Mouse (Mus musculus) lung, embryonic 14.5 days (tissue): ENCODE results near the gene Hdac1. TPM values are rescaled to one million over a fixed set of nuclear protein-coding genes. Genes with fewer than 3 reads are reported as not detected.
"Not testable (repeated sequence)": the region's sequence is repeated elsewhere in the genome, so short reads cannot be mapped to it uniquely, and the experiment has no call there.

Experiments
- ATAC-seq: fragments of 200-750 bp; cut with Nextera tagmentation; 2 replicates; pipeline ENCODE4 v1.8.0; 2017; ENCODE audit warnings: mild to moderate bottlenecking, moderate TSS enrichment, moderate library complexity; ENCODE audit not compliant: insufficient read depth
- DNase-seq: peaks from one replicate; pipeline ENCODE4 v3.0.0-alpha.2; 2015
- H3K27ac ChIP-seq: fragments of 300-500 bp; sonication (generic); 2 replicates; pipeline ENCODE4 v1.5.1; 2014; ENCODE audit warnings: low read depth, mild to moderate bottlenecking, moderate library complexity
- H3K27me3 ChIP-seq: fragments of 300-500 bp; sonication (generic); 2 replicates; pipeline ENCODE4 v1.6.1; 2014; ENCODE audit warnings: low read length, control low read depth; ENCODE audit not compliant: insufficient read depth
- H3K36me3 ChIP-seq: fragments of 300-500 bp; sonication (generic); 2 replicates; pipeline ENCODE4 v1.6.1; 2014; ENCODE audit warnings: control low read depth; ENCODE audit not compliant: insufficient read depth
- H3K4me1 ChIP-seq: fragments of 300-500 bp; sonication (generic); 2 replicates; pipeline ENCODE4 v1.6.1; 2014; ENCODE audit warnings: antibody characterized with exemption, control low read depth; ENCODE audit not compliant: insufficient read depth
- H3K4me2 ChIP-seq: fragments of 300-500 bp; sonication (generic); 2 replicates; pipeline ENCODE4 v1.6.1; 2014; ENCODE audit warnings: mild to moderate bottlenecking
- H3K4me3 ChIP-seq: fragments of 300-500 bp; sonication (generic); 2 replicates; pipeline ENCODE4 v1.5.1; 2014; ENCODE audit warnings: low read depth, low read length
- H3K9ac ChIP-seq: fragments of 300-500 bp; sonication (generic); 2 replicates; pipeline ENCODE4 v1.6.1; 2014
- H3K9me3 ChIP-seq: fragments of 300-500 bp; sonication (generic); 2 replicates; pipeline ENCODE4 v1.6.1; 2016; ENCODE audit warnings: low read depth, low read length, control low read depth
- CTCF ChIP-seq: IDR thresholded peaks from 2 replicates; pipeline ENCODE4 v1.5.1; 2016; ENCODE audit warnings: antibody characterized with exemption, low read depth
- WGBS: fragments of 180-500 bp; shearing (Covaris S2); extraction: QIAGEN DNeasy Blood & Tissue Kit; methylation state at CpG from one replicate; pipeline ENCODE4 v1.1.7; 2014; 5-methylcytosine and 5-hydroxymethylcytosine counted together
- polyA plus RNA-seq: library from polyadenylated mRNA; unstranded; fragments of >200 nt; fragmentation: Nextera tagmentation; extraction: Ambion mirVana; gene quantifications from 2 replicates; pipeline ENCODE4 v1.2.1, GENCODE M21; 2014

Gene Hdac1
- polyA plus RNA-seq, 1 experiment from 2014 or later: 243 TPM

DNA sequence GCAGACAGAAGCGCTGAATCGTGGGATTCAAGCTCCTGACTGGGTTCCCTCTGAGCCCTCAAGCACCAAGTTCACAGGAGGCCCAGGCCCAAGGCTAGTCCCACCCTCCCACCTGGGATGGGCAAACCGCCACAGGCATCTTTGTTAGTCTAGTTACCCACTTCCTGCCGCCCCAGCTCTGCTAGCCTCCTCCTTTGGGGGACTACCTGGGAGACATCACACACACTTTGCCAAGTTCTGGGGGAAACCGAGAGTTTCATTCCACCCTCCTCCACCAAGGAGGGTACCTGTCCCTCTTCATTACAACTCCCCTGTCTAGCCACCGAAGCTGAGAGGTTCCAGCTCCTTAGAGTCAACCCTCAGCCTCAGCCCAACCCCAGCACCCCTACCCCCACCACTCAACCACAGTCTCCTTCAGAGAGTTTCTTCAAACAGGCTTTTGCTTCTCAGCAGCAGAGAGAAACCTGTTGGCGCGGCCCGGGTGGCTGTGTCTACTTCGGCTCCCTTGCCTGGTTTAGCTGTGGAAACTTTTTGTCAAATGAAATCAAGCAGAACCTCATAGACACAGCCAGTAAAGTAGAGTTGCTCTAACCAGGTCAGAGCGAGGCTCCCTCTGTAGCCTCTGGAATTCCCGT lies 15.9 kb upstream of the Hdac1 start:
- Histone ChIP-seq H3K4me3 (no peak overlapping the region), H3K4me2 (no peak overlapping the region), H3K27ac (no peak overlapping the region), H3K27me3 (no peaks in the 10 kb centered on the region), H3K9me3 (no peaks in the 10 kb centered on the region), H3K36me3 (no peaks in the 10 kb centered on the region), H3K9ac (no peak overlapping the region), H3K4me1 (peaks cover 13% of the 10 kb centered on the region)
- no peak for TF ChIP-seq CTCF
- WGBS: 77% methylated on average over 12 of the region's 12 CpGs
- ATAC-seq: no peak
- DNase-seq: no peak

- TF ChIP-seq CTCF: no peak
Measured at GRCm38 (mm10) chr4:129557256-129557808, 14.8 kb upstream of the Hdac1 start.

DNA sequence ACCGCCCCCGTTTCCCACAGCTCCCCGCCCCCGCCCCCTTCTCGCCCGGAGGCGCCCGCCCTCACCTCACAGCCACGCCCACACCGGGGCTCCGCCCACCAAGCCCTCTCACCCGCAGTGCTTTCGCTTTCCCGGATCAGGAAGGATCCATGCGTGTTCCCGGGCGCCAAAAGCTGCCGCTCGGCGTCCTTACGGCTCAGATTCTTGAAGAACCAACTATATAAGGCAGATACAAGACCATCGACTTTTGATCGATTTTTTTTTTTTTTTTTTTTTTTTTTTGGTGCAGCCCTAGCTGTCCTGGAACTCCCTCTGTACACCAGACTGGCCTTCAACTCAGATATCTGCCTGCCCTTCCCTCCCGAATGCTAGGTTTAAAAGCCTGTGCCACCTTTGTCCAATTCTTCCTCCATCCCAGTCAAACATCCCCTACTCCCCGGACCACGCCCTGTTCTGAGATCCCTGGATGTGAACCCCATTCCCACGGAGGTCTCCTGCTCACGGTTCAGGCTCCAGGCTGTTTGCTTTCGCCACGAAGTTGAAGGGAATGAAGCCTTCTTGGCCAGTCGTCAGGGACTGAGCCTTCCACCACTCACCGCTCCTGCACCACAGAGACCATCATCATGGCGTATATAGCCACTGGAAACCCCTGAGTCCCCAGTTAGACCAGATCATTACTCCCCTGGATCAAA lies 14.2 kb upstream of the Hdac1 start:
- H3K4me3 ChIP-seq: peak overlapping the region; percentile 50
- peak; percentile 97 for DNase-seq
- TF ChIP-seq CTCF: no peak
- no peaks in the 10 kb centered on the region for H3K27me3 ChIP-seq
- peak; percentile 68 for ATAC-seq
- H3K4me2 ChIP-seq: peak overlapping the region; percentile 92
- H3K9ac ChIP-seq: peak overlapping the region; percentile 59
- WGBS: 7% methylated on average over 33 of the region's 33 CpGs
- no peaks in the 10 kb centered on the region for H3K9me3 ChIP-seq
- H3K27ac ChIP-seq: peak overlapping the region; percentile 69; the same call in 1 of the 2 replicates
- no peaks in the 10 kb centered on the region for H3K36me3 ChIP-seq
- H3K4me1 ChIP-seq: peaks cover 13% of the 10 kb centered on the region

More at GRCm38 (mm10) chr4:129557256-129557808, 14.8 kb upstream of the Hdac1 start:
- Histone ChIP-seq H3K9me3 (no peaks in the 10 kb centered on the region), H3K27me3 (no peaks in the 10 kb centered on the region), H3K27ac (0 out of 2 replicates have a peak overlapping the region, but pooled peaks have one; percentile 69), H3K36me3 (no peaks in the 10 kb centered on the region), H3K4me1 (peaks cover 13% of the 10 kb centered on the region), H3K4me3 (peak overlapping the region; percentile 50; the same call in 1 of the 2 replicates), H3K4me2 (peak overlapping the region; percentile 92), H3K9ac (peak overlapping the region; percentile 59; the same call in 1 of the 2 replicates)
- ATAC-seq (peak; percentile 19; the same call in 1 of the 2 replicates), DNase-seq (no peak)
- 57% methylated on average over 9 of the region's 9 CpGs for WGBS

- Histone ChIP-seq H3K27ac (peak overlapping the region; percentile 36; the same call in 1 of the 2 replicates), H3K4me1 (peaks cover 13% of the 10 kb centered on the region), H3K27me3 (no peaks in the 10 kb centered on the region), H3K4me3 (peak overlapping the region; percentile 50), H3K36me3 (no peaks in the 10 kb centered on the region), H3K9me3 (no peaks in the 10 kb centered on the region), H3K9ac (peak overlapping the region; percentile 56), H3K4me2 (peak overlapping the region; percentile 92)
- ATAC-seq (peak; percentile 62), DNase-seq (peak; percentile 23)
- WGBS: under 1% methylated on average over 24 of the region's 24 CpGs
- TF ChIP-seq CTCF: no peak
Measured at GRCm38 (mm10) chr4:129555862-129556531, 13.5 kb upstream of the Hdac1 start.

- Histone ChIP-seq H3K9ac (peak overlapping the region; percentile 56), H3K9me3 (no peaks in the 10 kb centered on the region), H3K4me1 (peaks cover 13% of the 10 kb centered on the region), H3K36me3 (no peaks in the 10 kb centered on the region), H3K4me3 (peak overlapping the region; percentile 50), H3K27me3 (no peaks in the 10 kb centered on the region), H3K4me2 (peak overlapping the region; percentile 92), H3K27ac (0 out of 2 replicates have a peak overlapping the region, but pooled peaks have one; percentile 36)
- ATAC-seq (no peak), DNase-seq (peak; percentile 70)
- WGBS: 6% methylated on average over 16 of the region's 16 CpGs
- peak; percentile 73 for TF ChIP-seq CTCF
Measured at GRCm38 (mm10) chr4:129555421-129555861, 12.9 kb upstream of the Hdac1 start.

DNA sequence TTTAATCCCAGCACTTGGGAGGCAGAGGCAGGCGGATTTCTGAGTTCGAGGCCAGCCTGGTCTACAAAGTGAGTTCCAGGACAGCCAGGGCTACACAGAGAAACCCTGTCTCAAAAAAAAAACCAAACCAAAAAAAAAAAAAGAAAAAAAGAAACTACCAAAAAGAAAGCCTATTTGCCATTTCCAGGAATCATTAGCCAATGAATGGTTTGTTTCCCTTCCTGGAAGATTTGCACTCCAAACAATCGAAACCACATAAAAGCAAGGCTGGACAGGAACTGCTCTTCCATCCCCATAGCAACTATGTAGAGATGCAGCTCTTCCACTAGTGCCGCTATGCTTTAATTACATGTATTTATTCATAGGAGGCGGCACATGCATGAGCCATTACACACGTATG lies 12.0 kb upstream of the Hdac1 start:
- not testable (repeated sequence) for H3K27me3 ChIP-seq, H3K27ac ChIP-seq, H3K9me3 ChIP-seq, H3K9ac ChIP-seq, H3K4me2 ChIP-seq, DNase-seq, H3K36me3 ChIP-seq, ATAC-seq, H3K4me3 ChIP-seq
- peaks cover 13% of the 10 kb centered on the region for H3K4me1 ChIP-seq
- WGBS: 82% methylated on average over 5 of the region's 6 CpGs

GRCm38 (mm10) chr4:129550295-129550694 lies 7.8 kb upstream of the Hdac1 start:
- Histone ChIP-seq H3K9ac (no peak overlapping the region), H3K9me3 (no peaks in the 10 kb centered on the region), H3K4me2 (no peak overlapping the region), H3K4me3 (no peak overlapping the region), H3K36me3 (no peaks in the 10 kb centered on the region), H3K4me1 (no peaks in the 10 kb centered on the region), H3K27me3 (no peaks in the 10 kb centered on the region), H3K27ac (no peak overlapping the region)
- ATAC-seq: no peak
- no peak for TF ChIP-seq CTCF
- WGBS: 47% methylated on average over 1 of the region's 1 CpGs
- no peak for DNase-seq
